17 mouse cellular contexts compared by ENCODE assay signal in genomic region chr1:86343969-86344861, GRCm38 (mm10). TPM values are rescaled to one million over a fixed set of nuclear protein-coding genes. Genes with fewer than 3 reads are reported as not detected.
DNase-seq lines count a peak whose midpoint lies in the region; ATAC-seq lines count a peak whose summit lies in the region.
"Had no signal": no experiment of that assay in that cellular context is flagged by ENCODE, and none has a peak within 500 bp of the region (broad histone marks: within the 10 kb centered on the region; RNA-seq: fewer than 3 reads in every experiment).

No protein-coding gene starts in this region.

- H3K4me2 ChIP-seq in midbrain, embryonic 16.5 days (ENCODE audit: low read length), result no peak overlapping the region
- H3K4me2 ChIP-seq: embryonic facial prominence, embryonic 12.5 days; forebrain, embryonic 15.5 days; limb, embryonic 15.5 days; midbrain, embryonic 15.5 days had no signal

- H3K9ac ChIP-seq in midbrain, embryonic 16.5 days (ENCODE audit: low read depth, low read length), result no peak overlapping the region
- H3K9ac ChIP-seq: embryonic facial prominence, embryonic 12.5 days; forebrain, embryonic 15.5 days; limb, embryonic 15.5 days; midbrain, embryonic 15.5 days had no signal

- no peak overlapping the region for H3K27ac ChIP-seq in midbrain, embryonic 16.5 days (ENCODE audit: low read length)
- H3K27ac ChIP-seq: embryonic facial prominence, embryonic 12.5 days; forebrain, embryonic 15.5 days; layer of hippocampus, adult 2 months; limb, embryonic 15.5 days; midbrain, embryonic 15.5 days had no signal

- H3K36me3 ChIP-seq in megakaryocyte, embryonic 14.5 days (replicated peaks; ENCODE audit: low read length), result peaks cover 37% of the 10 kb centered on the region
- peaks cover 3% of the 10 kb centered on the region for H3K36me3 ChIP-seq in midbrain, embryonic 16.5 days (ENCODE audit: control insufficient read depth, insufficient read depth, low read length)

- no peaks in the 10 kb centered on the region for H3K9me3 ChIP-seq in megakaryocyte, embryonic 14.5 days
- no peaks in the 10 kb centered on the region for H3K9me3 ChIP-seq in midbrain, embryonic 16.5 days (replicated peaks; ENCODE audit: control insufficient read depth, low read length, poor library complexity, severe bottlenecking)
- H3K9me3 ChIP-seq: embryonic facial prominence, embryonic 12.5 days; forebrain, embryonic 15.5 days; limb, embryonic 15.5 days; midbrain, embryonic 15.5 days had no signal

- peak; percentile 13 to 36 for DNase-seq in thymus, adult 18-20 months
- DNase-seq in thymus, postnatal 4 days, result no peak
- DNase-seq in urinary bladder, postnatal 10 days (ENCODE audit: low spot score), result no peak
- no peak for DNase-seq in ovary, postnatal 10 days (ENCODE audit: low spot score)
- no peak for DNase-seq in embryo, embryonic 9.5 days (ENCODE audit: extremely low spot score)
- DNase-seq: adrenal gland, postnatal 25 days; cerebellum, adult 11-12 months; heart, postnatal 36 days had no signal

- peaks cover 37% of the 10 kb centered on the region for H3K4me1 ChIP-seq in megakaryocyte, embryonic 14.5 days
- no peaks in the 10 kb centered on the region for H3K4me1 ChIP-seq in midbrain, embryonic 16.5 days (ENCODE audit: control insufficient read depth, insufficient read depth, low read length)
- H3K4me1 ChIP-seq: embryonic facial prominence, embryonic 12.5 days; forebrain, embryonic 15.5 days; limb, embryonic 15.5 days; midbrain, embryonic 15.5 days had no signal

- H3K4me3 ChIP-seq in megakaryocyte, embryonic 14.5 days (replicated peaks), result peak overlapping the region; percentile 51
- no peak overlapping the region for H3K4me3 ChIP-seq in midbrain, embryonic 16.5 days (ENCODE audit: low read depth, low read length)
- H3K4me3 ChIP-seq: embryonic facial prominence, embryonic 12.5 days; forebrain, embryonic 15.5 days; layer of hippocampus, adult 2 months; limb, embryonic 15.5 days; midbrain, embryonic 15.5 days had no signal

- no peaks in the 10 kb centered on the region for H3K27me3 ChIP-seq in megakaryocyte, embryonic 14.5 days (replicated peaks)
- no peaks in the 10 kb centered on the region for H3K27me3 ChIP-seq in midbrain, embryonic 16.5 days (ENCODE audit: control insufficient read depth, insufficient read depth, low read depth, low read length)
- H3K27me3 ChIP-seq: embryonic facial prominence, embryonic 12.5 days; forebrain, embryonic 15.5 days; limb, embryonic 15.5 days; midbrain, embryonic 15.5 days had no signal

- WGBS in midbrain, embryonic 16.5 days, result 82% methylated on average over 4 of the region's 4 CpGs

- peak; percentile 48; the same call in 1 of the 2 replicates for ATAC-seq in common myeloid progenitor, adult 5-6 weeks (replicated peaks; ENCODE audit: low read depth, poor library complexity, severe bottlenecking)
- no peak for ATAC-seq in midbrain, embryonic 16.5 days
- ATAC-seq: forebrain, embryonic 15.5 days; intestine, postnatal 0 days; midbrain, embryonic 15.5 days had no signal

RNA-seq across cellular contexts. Expression of gene Ncl, which starts 15.0 kb away (rescaled TPM):
- total RNA-seq in common myeloid progenitor, adult 5-6 weeks (2017), result 938 and 1,055 TPM in 2 replicates
- polyA plus RNA-seq in megakaryocyte, embryonic 14.5 days (2012; ENCODE audit: insufficient read depth, low replicate concordance), result 70.4 and 932 TPM in 2 replicates
- 195 and 213 TPM in 2 replicates for polyA plus RNA-seq in midbrain, embryonic 16.5 days (2015; fragmentation: Nextera tagmentation; extraction: Ambion mirVana)

RNA-seq across cellular contexts. Expression of gene B3gnt7, which starts 41.6 kb away (rescaled TPM):
- 1.7 and 2.2 TPM in 2 replicates for total RNA-seq in common myeloid progenitor, adult 5-6 weeks (2017)
- 3.7 and 8.8 TPM in 2 replicates for polyA plus RNA-seq in megakaryocyte, embryonic 14.5 days (2012; ENCODE audit: insufficient read depth, low replicate concordance)
- 9.0 and 10.8 TPM in 2 replicates for polyA plus RNA-seq in midbrain, embryonic 16.5 days (2015; fragmentation: Nextera tagmentation; extraction: Ambion mirVana)

Comparison
In these comparisons a context has a peak if more than half of its experiments do, and no peak if none do; other contexts are left out.
1. DNase-seq: peak in thymus, adult 18-20 months (2 of 2); none in thymus, postnatal 4 days (single experiment), urinary bladder, postnatal 10 days (single experiment), ovary, postnatal 10 days (single experiment) and embryo, embryonic 9.5 days (single experiment).